Mouse (Mus musculus): ENCODE measurements around the gene Foxc2.

The Foxc2 gene

DNA sequence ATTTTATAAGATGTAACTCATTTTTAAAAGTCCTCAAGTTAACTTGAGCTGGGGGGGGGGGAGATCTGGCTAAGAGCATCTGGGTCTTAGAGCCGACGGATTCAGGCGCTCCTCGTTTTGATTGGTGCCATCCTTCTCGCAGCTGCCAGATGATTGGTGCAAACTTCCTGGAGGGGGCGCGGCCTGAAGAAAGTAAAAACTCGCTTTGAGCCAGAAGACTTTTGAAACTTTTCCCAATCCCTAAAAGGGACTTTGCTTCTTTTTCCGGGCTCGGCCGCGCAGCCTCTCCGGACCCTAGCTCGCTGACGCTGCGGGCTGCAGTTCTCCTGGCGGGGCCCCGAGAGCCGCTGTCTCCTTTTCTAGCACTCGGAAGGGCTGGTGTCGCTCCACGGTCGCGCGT is at the start of gene Foxc2:
TSS of gene Foxc2 (plus strand) at position 224 of the 400 bp plus-strand sequence.
- peak; percentile 62 to 70 for DNase-seq

- DNase-seq, result no peak
Measured at GRCm38 (mm10) chr8:121071454-121071853, 44.5 kb upstream of the Foxc2 start.

GRCm38 (mm10) chr8:121072406-121073130 is 43.4 kb upstream of the Foxc2 start:
- no peak for DNase-seq

DNA sequence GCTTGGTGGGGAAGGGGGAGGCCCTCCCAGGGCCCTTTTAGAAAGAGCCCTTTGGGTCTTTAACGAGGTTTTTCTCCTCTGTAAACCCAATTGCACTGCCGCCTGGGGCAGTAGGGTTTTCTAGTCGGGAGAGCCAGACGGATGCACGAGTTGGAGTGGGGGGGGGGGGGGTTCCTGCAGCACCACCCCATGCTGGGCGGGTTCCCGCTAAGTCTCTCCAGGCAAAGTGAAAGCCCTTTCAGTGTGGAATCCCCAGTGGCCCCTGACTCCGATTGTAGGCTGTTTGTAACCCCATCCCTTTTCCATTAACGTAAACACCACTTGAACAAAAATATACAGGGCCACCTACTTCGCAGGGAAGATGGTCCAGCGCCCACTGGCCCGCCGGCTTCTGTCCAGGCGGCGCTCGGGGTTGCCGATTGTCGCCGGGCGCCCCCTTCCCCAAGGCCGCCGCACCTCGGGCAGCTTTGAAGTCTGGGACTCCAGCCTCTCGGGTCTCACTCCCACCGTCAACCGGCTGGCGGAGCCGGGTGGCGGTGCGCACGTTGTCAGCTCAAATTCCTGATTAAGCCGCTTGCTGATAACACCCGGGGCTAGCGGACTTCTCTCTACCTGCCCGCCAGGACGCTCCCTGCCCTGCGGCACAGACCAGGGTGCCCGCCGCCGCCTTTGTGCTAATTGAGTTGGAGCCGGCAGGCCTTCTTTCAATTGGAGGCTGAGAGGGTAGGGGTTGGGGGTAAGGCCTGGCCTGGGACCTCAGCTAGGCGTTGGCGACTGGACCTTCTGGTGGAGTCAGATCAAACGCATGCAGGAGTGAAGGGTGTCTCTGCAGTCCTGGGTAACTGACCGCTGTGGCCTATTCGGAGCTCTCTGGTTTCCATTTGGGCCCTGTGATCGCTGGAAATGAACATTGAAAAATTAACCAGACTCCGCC is 42.5 kb upstream of the Foxc2 start:
- no peak for DNase-seq

DNA sequence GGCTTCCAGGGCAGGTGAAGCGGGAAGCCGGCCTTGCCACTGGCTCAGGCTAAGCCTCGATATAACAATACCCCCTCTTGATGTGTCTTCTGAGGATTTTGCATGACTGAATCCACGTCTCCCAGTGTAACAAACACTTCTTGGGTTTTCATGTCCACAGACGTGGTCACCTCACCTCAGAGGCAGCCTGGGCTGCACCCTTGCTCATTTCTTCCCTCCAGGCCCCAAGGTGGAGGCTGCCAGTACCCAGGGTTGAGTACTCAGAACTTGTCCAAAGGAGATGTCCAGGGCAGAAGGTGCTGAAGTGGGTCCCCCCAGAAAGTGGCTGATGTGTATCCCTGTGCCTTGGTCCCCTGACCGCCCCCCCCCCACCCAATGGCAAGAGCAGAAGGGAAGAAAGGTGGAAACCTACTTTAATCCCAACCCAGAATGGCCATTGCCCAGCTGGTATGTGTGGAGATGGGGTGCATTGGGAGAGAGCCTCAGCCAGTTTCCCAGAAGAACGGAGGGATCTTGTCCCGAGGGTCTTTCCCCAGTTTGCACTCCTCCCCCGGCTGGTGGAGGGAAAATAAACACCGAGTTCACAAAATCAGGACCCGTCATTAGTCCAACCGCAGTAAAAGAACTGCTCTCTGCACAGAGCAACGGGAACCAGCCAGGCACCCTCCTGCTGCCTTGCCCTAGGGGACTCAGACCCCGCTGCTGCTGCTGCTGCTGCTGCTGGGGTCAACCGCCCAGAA is 41.7 kb upstream of the Foxc2 start:
- DNase-seq, result no peak

DNA sequence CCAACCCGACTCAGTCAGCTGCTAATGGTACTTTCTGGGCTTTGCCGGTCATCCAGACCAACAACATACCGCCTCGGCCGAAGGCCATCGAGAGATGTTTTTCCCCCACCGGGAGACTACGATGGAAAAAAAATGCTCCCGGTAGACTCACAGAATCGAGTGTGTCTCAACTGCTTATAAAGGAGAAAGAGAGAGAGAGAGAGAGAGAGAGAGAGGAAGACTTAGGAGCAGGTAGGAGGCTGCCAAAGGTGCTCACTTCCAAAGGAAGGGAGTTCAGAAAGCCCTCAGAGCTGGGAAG is 41.2 kb upstream of the Foxc2 start:
- DNase-seq, result no peak

GRCm38 (mm10) chr8:121075936-121076335 is 40.0 kb upstream of the Foxc2 start:
- DNase-seq, result no peak

- no peak for DNase-seq
Measured at GRCm38 (mm10) chr8:121076555-121076954, 39.4 kb upstream of the Foxc2 start.

GRCm38 (mm10) chr8:121078721-121079120 is 37.2 kb upstream of the Foxc2 start:
- DNase-seq, result no peak

GRCm38 (mm10) chr8:121079201-121079600 is 36.8 kb upstream of the Foxc2 start:
- no peak for DNase-seq

DNA sequence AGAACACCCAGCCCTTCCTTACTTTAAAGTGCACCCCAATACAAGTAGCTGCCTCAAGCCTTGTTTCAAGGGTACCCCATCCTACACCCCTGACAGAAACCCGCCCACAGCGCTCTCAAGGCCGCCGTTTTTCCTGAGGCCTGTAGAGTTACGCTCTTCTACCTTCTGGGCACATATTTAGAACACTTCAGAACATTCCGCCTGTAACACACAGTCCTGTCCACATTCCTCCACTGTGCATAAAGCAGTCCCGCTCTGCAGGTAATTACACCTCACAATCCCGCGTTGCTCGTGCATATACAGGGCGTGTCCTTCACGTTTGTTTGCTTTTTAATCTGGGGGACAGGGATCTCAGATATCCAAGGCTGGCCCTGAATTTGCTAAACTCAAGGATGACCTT is 36.0 kb upstream of the Foxc2 start:
- no peak for DNase-seq

DNA sequence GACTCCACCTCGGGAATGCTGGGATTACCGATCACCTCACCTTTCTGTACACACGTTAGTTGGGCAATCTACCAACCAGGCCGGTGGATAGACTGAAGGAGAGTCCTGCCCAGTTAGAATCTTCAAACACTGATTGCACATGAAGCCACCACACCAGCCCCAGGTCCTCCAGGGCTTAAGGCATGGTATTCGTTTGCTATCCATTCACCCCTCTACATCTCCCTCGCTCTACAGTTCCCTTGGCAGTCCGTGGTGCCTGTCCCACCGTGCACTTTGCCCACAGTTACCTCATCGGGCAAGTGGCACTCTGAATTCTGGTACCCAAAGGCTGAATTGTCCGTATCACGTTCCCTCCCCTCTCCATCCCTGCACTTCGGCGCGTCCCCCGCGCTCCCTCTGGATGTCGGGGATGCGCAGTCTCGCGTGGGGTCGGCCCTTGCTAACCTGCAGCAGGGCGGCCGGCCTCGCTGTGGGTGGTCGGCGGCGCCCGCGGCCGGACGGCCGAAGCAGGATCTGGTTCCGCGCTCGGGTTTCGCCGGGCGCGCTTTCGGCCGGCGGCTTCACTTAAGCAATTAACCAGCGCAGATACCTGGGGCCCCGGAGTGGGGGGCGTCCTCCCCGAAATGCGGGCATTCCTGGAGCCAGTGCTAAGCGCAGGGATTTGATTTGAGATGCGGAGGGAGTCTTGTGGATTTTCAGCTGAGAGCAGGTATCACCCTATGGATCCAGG is 35.4 kb upstream of the Foxc2 start:
- DNase-seq, result no peak

DNA sequence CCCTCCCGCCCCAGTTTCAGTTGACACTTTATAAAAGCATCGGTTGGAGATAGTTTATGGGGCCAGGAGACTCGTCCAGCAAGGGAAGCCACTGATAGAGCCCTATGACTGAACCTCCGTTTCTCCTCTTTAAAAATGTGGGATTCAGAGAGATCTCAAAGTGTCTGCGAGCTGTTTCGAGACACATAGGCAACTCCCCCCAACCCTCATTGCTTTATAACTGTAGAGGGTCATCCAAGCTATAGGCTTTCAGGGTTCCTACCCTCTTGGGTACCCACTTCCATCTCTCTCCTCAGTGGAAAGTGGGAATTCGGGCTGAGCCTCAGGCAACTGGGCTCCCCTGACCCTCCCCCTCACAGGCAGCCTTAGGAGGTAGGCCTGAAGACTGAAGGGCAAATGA is 34.6 kb upstream of the Foxc2 start:
- DNase-seq, result no peak

DNA sequence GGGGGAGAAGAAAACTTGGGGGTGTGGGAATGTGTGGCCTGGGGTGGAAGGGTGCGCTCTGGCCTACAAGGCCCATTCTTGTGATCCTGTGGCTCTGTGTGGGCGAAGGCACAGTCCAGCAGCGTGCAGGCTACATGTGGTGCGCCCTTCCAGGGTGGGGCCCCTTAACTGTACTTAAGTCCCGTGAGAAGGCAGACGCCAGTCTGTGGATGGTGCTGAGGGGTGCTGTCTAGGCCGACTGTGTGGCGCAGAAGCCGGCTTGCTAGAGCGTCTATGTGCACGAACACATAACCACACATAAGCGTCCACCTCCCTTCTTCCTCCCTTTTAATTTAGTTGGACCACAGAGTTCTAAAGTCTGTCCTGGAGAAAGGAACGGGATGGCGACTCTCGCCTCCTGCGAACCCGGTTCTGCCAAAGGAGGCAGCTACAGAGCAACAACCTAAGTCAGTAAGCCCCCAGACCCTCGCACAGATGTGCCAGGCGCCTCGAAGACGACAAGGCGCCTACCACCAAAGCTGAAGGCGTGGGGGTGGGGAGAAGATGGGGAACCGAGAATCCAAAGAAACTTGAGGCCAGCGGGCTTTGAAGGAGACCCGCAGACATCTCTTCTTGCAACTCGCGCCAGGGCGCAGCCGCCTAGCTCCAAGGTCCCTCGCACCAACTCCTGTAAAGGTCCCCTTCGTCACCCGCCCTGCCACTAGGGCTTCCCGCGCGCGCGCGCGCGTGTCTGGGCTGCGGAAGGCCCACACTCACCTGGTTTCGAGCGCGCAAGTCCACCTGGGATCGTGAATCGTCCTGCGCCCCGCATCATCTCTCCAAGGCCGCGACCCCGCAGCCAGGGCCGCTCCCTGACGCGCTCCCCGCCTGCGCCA is 33.5 kb upstream of the Foxc2 start:
- no peak for DNase-seq

GRCm38 (mm10) chr8:121083093-121083935 is 32.7 kb upstream of the Foxc2 start:
- no peak for DNase-seq

DNA sequence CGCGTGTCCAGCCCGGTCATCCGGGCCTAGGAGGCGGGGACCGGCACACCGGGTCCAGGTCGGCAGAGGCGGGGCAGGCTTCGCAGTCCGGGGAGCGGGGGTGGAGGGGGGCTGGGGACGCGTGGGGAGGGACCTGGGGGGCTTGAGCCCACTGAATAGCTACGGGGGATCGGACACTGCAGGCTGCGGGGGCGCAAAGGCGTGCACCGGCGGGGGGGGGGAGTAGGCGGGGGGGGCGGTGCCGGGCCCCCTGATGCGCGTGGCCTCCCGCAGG is 32.1 kb upstream of the Foxc2 start:
- DNase-seq, result no peak

GRCm38 (mm10) chr8:121084210-121084951 is 31.6 kb upstream of the Foxc2 start, which contains the start of gene Foxf1:
Foxf1 (plus strand) TSS chr8:121084386.
- DNase-seq, result no peak

GRCm38 (mm10) chr8:121085011-121085410 is 31.0 kb upstream of the Foxc2 start:
- no peak for DNase-seq

- DNase-seq, result no peak
Measured at GRCm38 (mm10) chr8:121085561-121085960, 30.4 kb upstream of the Foxc2 start.

Measured in thymus, postnatal 36 days (tissue).